Mouse (Mus musculus): ENCODE results near the gene 1110051M20Rik. TPM values are rescaled to one million over a fixed set of nuclear protein-coding genes. Genes with fewer than 3 reads are reported as not detected.
A peak's percentile ranks its signal among the peaks of the same experiment; 100 is the strongest.

1110051M20Rik gene
- total RNA-seq, 1 experiment from 2014 or later = 12.7 TPM

- no peak for ATAC-seq (replicated peaks; ENCODE audit: insufficient number of reproducible peaks, low FRiP score, low TSS enrichment, poor library complexity, severe bottlenecking)
Measured at GRCm38 (mm10) chr2:91287563-91287962, 156.9 kb downstream of the 1110051M20Rik start.

DNA sequence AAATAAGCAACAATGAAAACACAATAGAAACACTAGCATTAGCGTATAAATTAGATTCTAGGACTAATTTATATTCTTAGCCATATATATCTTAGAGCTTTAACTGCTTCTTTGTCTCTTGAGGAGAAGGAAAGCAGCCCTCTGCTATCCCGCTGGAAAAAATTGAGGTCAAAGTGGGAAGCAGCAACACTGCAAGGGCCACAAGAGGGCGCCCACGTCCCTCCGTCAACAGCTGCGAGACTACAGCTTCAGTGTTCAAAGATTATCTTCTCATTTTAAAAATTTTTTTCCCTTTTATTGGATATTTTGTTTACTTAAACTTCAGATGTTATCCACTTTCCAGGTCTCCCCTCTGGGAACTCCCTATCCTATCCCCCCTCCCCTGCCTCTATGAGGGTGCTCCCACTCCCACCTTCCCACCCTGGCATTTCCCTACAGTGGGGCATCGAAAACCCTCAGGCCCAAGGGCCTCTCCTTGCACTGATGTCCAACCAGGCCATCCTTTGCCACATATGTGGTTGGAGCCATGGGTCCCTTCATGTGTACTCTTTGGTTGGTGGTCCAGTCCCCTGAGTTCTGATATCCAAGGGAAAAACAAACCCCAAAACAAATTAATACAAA lies 158.5 kb downstream of the 1110051M20Rik start:
- peak; percentile 56; the same call in 1 of the 2 replicates for ATAC-seq (replicated peaks; ENCODE audit: insufficient number of reproducible peaks, low FRiP score, low TSS enrichment, poor library complexity, severe bottlenecking)

DNA sequence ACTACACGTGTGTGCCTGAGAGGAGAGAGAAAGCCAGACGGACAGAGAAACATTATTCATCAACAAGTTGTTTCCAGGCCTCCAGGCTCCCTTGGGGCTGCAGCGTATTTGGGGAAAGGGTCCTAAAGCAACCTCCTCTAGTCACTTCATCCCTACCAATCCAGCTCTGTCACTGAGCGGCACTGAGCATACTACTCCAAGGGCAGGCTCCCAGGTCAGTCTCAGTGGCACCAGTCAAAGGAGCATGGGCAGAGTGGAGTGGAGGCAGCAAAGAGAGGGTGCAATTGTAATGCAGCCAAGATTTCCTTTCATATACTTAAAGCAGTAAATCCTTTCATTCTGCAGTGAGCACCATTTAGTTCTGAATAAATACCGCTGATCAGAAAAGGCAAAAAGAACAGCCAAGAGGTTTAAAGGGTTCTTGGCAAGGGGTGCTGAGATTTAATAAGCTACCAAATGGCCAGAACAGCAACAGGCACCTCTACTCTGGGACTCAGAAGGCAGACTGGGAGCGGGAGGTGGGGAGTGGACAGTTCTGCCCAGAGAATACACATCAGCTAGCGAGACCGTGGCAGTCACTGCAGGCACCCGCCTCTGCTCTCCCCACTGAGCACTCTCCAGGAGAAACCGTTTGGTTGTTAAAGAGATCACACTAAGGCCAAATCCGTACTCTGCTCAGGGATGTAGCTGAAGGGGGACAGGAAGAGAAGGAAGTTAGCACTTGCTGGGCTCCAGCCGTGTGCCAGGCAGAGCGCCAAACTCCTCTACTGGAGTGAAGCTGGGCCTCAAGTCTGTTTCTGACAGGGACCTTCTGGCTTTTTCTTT lies 159.9 kb downstream of the 1110051M20Rik start:
- ATAC-seq (replicated peaks; ENCODE audit: insufficient number of reproducible peaks, low FRiP score, low TSS enrichment, poor library complexity, severe bottlenecking) = no peak

- ATAC-seq (replicated peaks; ENCODE audit: insufficient number of reproducible peaks, low FRiP score, low TSS enrichment, poor library complexity, severe bottlenecking) = no peak
Measured at GRCm38 (mm10) chr2:91283972-91284371, 160.5 kb downstream of the 1110051M20Rik start.

GRCm38 (mm10) chr2:91281366-91281765 lies 163.1 kb downstream of the 1110051M20Rik start:
- ATAC-seq (replicated peaks; ENCODE audit: insufficient number of reproducible peaks, low FRiP score, low TSS enrichment, poor library complexity, severe bottlenecking) = no peak

DNA sequence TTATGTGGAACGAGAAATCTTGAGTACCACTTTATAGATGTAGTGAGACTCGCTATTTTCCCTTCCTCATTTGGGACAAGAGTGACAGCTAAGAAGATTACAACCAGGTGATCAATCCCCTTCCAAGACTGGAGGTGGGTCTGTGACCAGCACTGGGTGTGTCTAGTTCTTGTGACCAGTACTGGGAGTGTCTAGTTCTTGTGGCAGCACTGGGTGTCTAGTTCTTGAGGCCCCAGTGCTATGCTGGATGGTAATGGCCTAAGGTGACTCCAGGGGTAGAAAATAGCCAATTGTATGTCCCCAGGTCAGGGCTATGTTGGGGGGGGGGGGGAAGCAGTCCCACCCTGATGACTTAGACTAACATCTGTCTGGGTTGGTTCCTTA lies 165.1 kb downstream of the 1110051M20Rik start:
- ATAC-seq (replicated peaks; ENCODE audit: insufficient number of reproducible peaks, low FRiP score, low TSS enrichment, poor library complexity, severe bottlenecking) = no peak

GRCm38 (mm10) chr2:91278749-91279371 lies 165.6 kb downstream of the 1110051M20Rik start:
- ATAC-seq (replicated peaks; ENCODE audit: insufficient number of reproducible peaks, low FRiP score, low TSS enrichment, poor library complexity, severe bottlenecking) = no peak

DNA sequence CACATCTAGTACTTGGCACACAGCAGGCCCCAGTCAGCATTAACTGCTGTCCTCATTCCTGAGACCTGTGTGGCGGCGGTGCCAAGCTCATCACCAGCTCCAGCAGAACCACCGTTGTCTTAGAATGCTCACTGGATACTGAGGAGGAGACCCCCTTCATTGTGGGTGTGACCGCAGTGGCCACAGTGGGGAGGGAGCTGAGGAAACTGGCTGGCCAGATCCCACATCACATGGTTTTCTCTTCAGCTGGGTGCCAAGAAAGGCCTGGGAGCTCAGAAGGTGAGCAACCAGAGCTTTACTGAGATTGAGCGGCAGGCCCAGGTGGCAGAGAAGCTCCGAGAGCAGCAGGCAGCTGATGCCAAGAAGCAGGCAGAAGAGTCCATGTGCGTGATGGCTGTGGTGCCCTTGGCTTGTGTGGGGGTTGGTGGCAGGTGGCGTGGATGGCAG lies 174.8 kb downstream of the 1110051M20Rik start:
- ATAC-seq (replicated peaks; ENCODE audit: insufficient number of reproducible peaks, low FRiP score, low TSS enrichment, poor library complexity, severe bottlenecking) = no peak

- no peak for ATAC-seq (replicated peaks; ENCODE audit: insufficient number of reproducible peaks, low FRiP score, low TSS enrichment, poor library complexity, severe bottlenecking)
Measured at GRCm38 (mm10) chr2:91268706-91269105, 175.8 kb downstream of the 1110051M20Rik start.

DNA sequence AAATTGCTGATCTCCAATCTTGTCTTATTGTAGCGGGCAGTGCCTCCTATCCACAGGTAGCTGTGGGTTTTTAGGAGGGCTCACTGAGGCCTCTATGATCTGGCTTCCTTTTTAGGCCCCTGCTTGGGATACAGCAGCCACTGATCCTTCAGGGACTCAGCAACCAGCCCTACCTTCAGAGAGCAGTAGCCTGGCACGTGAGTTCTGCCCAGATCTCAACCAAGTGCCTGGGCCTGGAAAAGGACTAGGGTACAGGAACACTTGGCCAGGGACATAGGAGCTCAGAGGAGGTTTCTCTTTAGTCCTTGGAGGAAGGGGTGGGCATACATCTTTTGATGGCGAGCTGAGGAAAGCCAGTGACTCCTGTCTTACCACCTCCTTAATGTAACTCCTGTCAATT lies 176.5 kb downstream of the 1110051M20Rik start:
- ATAC-seq (replicated peaks; ENCODE audit: insufficient number of reproducible peaks, low FRiP score, low TSS enrichment, poor library complexity, severe bottlenecking) = no peak

GRCm38 (mm10) chr2:91264711-91265681 lies 179.5 kb downstream of the 1110051M20Rik start, which contains the start of gene Arfgap2:
Arfgap2 (plus strand) TSS chr2:91264974.
- ATAC-seq (replicated peaks; ENCODE audit: insufficient number of reproducible peaks, low FRiP score, low TSS enrichment, poor library complexity, severe bottlenecking) = peak; percentile 91

DNA sequence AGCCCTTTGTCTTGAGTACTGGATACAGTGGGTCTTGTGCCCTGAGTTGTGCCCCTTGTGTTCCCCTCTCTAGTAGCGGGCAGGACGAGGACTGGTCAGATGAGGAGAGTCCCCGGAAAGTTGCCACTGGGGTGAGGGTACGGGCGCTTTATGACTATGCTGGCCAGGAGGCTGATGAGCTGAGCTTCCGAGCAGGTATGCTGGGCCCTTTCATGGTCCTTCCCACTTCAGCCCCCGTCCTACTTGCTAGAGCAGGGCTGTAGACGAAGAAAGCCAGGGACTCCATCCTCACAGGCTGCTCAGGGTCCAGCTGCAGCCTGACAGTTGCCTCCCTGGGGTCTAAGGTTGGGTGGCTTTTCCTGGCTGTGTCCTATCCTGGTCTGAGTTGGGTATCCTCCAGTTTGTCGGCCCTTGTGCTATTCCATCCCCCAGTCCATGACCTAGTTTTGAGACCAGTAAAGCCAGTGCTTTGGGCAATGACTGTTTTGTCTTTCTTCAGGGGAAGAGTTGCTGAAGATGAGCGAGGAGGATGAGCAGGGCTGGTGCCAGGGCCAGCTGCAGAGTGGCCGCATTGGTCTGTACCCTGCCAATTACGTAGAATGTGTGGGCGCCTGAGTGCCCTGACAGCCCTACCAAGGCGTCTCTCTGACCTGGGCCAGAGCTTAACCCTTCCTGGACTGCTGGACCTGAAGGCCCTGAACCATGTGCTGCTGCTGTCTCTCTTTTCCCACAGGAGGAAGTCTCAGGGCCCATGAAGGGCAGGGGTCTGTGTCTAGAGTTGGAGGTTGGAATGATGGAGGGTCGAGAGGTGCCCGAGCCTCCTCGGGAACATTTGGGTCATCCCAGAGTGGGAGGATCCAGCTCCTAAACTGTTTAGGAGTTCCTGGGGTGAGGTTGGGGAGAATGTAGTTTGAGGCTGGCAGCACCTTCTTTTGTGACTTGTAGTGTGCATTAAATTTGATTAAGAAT lies 180.5 kb downstream of the 1110051M20Rik start:
- no peak for ATAC-seq (replicated peaks; ENCODE audit: insufficient number of reproducible peaks, low FRiP score, low TSS enrichment, poor library complexity, severe bottlenecking)

DNA sequence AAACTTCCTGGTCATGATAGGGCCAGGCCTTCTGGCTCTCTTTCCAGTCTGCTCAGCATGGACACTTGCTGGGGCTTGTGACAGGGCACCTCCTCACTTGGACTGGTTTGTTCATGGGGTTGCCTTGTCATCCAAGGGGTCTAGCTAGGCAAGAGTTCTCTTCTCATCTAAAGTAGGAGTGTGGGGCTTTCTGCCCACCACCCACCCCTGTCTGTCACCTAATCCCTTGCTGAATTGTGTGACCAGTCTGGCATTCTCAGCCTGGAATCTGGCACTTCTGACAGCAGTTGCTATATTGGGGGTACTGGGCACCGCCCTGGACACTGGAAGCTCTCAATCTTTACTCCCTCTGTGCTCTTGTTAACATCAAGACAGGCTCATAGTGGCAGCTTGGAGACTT lies 185.0 kb downstream of the 1110051M20Rik start:
- ATAC-seq (replicated peaks; ENCODE audit: insufficient number of reproducible peaks, low FRiP score, low TSS enrichment, poor library complexity, severe bottlenecking) = no peak

DNA sequence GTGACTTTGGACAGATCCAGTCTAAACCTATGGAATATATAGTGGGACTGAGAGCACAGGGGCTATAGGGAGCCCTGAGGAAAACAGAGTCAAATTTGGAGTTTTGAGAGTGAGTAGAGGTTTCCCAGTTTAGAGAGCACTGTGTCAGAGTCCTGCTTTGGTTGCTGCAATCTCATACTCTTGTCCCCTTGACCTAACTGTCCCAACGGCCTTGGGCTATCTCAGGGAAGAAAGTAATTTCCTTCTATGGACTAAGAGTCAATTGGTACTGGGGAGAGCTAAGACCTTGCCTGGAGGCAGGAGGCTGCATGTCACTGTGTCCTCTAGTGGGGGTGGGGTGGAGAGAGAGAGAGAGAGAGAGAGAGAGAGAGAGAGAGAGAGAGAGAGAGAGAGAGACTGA lies 185.7 kb downstream of the 1110051M20Rik start:
- no peak for ATAC-seq (replicated peaks; ENCODE audit: insufficient number of reproducible peaks, low FRiP score, low TSS enrichment, poor library complexity, severe bottlenecking)

- ATAC-seq (replicated peaks; ENCODE audit: insufficient number of reproducible peaks, low FRiP score, low TSS enrichment, poor library complexity, severe bottlenecking) = no peak
Measured at GRCm38 (mm10) chr2:91258054-91258453, 186.4 kb downstream of the 1110051M20Rik start.

GRCm38 (mm10) chr2:91257126-91257980 lies 187.2 kb downstream of the 1110051M20Rik start:
- ATAC-seq (replicated peaks; ENCODE audit: insufficient number of reproducible peaks, low FRiP score, low TSS enrichment, poor library complexity, severe bottlenecking) = no peak

All from monocyte, adult 5-6 weeks (primary cell).